ENCODE assay signal across 9 mouse cellular contexts in genomic region chr11:55791195-55791865, GRCm38 (mm10).
DNase-seq lines count a peak whose midpoint lies in the region.
"Had no signal": no experiment of that assay in that cellular context is flagged by ENCODE, and none has a peak within 500 bp of the region (broad histone marks: within the 10 kb centered on the region; RNA-seq: fewer than 3 reads in every experiment).

No protein-coding gene starts in this region.

- WGBS in midbrain, embryonic 10.5 days, result 23% methylated on average over 8 of the region's 8 CpGs

- peak overlapping the region; percentile 52 for H3K27ac ChIP-seq in midbrain, embryonic 10.5 days (replicated peaks)
- H3K27ac ChIP-seq: embryonic facial prominence, embryonic 15.5 days had no signal

- peaks cover 5% of the 10 kb centered on the region; the same call in 1 of the 2 replicates for H3K9me3 ChIP-seq in midbrain, embryonic 10.5 days (replicated peaks)
- H3K9me3 ChIP-seq: embryonic facial prominence, embryonic 15.5 days had no signal

- peaks cover 16% of the 10 kb centered on the region for H3K4me1 ChIP-seq in midbrain, embryonic 10.5 days
- H3K4me1 ChIP-seq: embryonic facial prominence, embryonic 15.5 days had no signal

- no peaks in the 10 kb centered on the region for H3K27me3 ChIP-seq in midbrain, embryonic 10.5 days (ENCODE audit: low read depth, poor library complexity, severe bottlenecking)
- H3K27me3 ChIP-seq: embryonic facial prominence, embryonic 15.5 days had no signal

- intact Hi-C loops in heart, postnatal 14 days (cut with DNase I), result no loop called here

- H3K36me3 ChIP-seq in midbrain, embryonic 10.5 days, result no peaks in the 10 kb centered on the region
- H3K36me3 ChIP-seq: embryonic facial prominence, embryonic 15.5 days had no signal

- peak; percentile 2 for DNase-seq in cerebellum, adult 9-11 months
- no peak for DNase-seq in cerebellum, adult 18-20 months
- peak; percentile 31 for DNase-seq in right cerebral cortex, postnatal 14 days
- no peak for DNase-seq in right cerebral cortex, adult 18-20 months
- peak; percentile 71 for DNase-seq in midbrain, embryonic 10.5 days (ENCODE audit: low spot score)
- no peak for DNase-seq in spleen, postnatal 10 days (ENCODE audit: low spot score in 2 of 2)
- no peak for DNase-seq in adrenal gland, postnatal 4 days (ENCODE audit: low spot score in 2 of 2)
- DNase-seq in heart, postnatal 14 days, result no peak

- H3K4me3 ChIP-seq in midbrain, embryonic 10.5 days, result no peak overlapping the region; the same call in 1 of the 2 replicates
- H3K4me3 ChIP-seq: embryonic facial prominence, embryonic 15.5 days had no signal

Comparison
In these comparisons a context has a peak if more than half of its experiments do, and no peak if none do; other contexts are left out.
1. DNase-seq: peak in cerebellum, adult 9-11 months (single experiment), right cerebral cortex, postnatal 14 days (single experiment) and midbrain, embryonic 10.5 days (single experiment); none in cerebellum, adult 18-20 months (0 of 2), right cerebral cortex, adult 18-20 months (single experiment), spleen, postnatal 10 days (0 of 2), adrenal gland, postnatal 4 days (0 of 2) and heart, postnatal 14 days (0 of 2).